Mouse (Mus musculus) stomach, embryonic 14.5 days (tissue): ENCODE results near the gene Fcrl6. TPM values are rescaled to one million over a fixed set of nuclear protein-coding genes. Genes with fewer than 3 reads are reported as not detected.
A peak's percentile ranks its signal among the peaks of the same experiment; 100 is the strongest.

ENCODE experiments used
- ATAC-seq: fragments of 200-750 bp; cut with Nextera tagmentation; 2 replicates; pipeline ENCODE4 v1.8.0; 2017; ENCODE audit warnings: low read depth, moderate TSS enrichment; ENCODE audit not compliant: insufficient number of reproducible peaks, insufficient read depth, low FRiP score
- H3K27ac ChIP-seq: fragments of 300-500 bp; sonication (generic); 2 replicates; pipeline ENCODE4 v1.5.1; 2014; ENCODE audit warnings: mild to moderate bottlenecking, low read length, moderate library complexity, mixed read lengths
- H3K27me3 ChIP-seq: fragments of 300-500 bp; sonication (generic); 2 replicates; pipeline ENCODE4 v1.6.1; 2014; ENCODE audit warnings: low read length, control low read depth, mixed read lengths; ENCODE audit not compliant: control insufficient read depth, insufficient read depth
- H3K36me3 ChIP-seq: fragments of 300-500 bp; sonication (generic); 2 replicates; pipeline ENCODE4 v1.6.1; 2014; ENCODE audit warnings: mild to moderate bottlenecking, control low read depth, low read length, moderate library complexity, mixed read lengths; ENCODE audit not compliant: control insufficient read depth, insufficient read depth
- H3K4me1 ChIP-seq: fragments of 300-500 bp; sonication (generic); 2 replicates; pipeline ENCODE4 v1.6.1; 2014; ENCODE audit warnings: low read length, control low read depth, mixed read lengths; ENCODE audit not compliant: control insufficient read depth, insufficient read depth
- H3K4me2 ChIP-seq: fragments of 300-500 bp; sonication (generic); replicated peaks from 2 replicates; pipeline ENCODE4 v1.6.1; 2014; ENCODE audit warnings: low read depth, low read length, control low read depth
- H3K4me3 ChIP-seq: fragments of 300-500 bp; sonication (generic); 2 replicates; pipeline ENCODE4 v1.5.1; 2014; ENCODE audit warnings: low read depth, low read length, control low read depth
- H3K9ac ChIP-seq: fragments of 300-500 bp; sonication (generic); replicated peaks from 2 replicates; pipeline ENCODE4 v1.6.1; 2014; ENCODE audit warnings: low read depth, mild to moderate bottlenecking, control low read depth, low read length, moderate library complexity, mixed read lengths
- H3K9me3 ChIP-seq: fragments of 300-500 bp; sonication (generic); 2 replicates; pipeline ENCODE4 v1.6.1; 2016; ENCODE audit warnings: low read depth, low read length, control low read depth; ENCODE audit not compliant: control insufficient read depth
- WGBS: fragments of 180-500 bp; shearing (Covaris S2); extraction: QIAGEN DNeasy Blood & Tissue Kit; methylation state at CpG from one replicate; pipeline ENCODE4 v1.1.7; 2014; 5-methylcytosine and 5-hydroxymethylcytosine counted together
- polyA plus RNA-seq: library from polyadenylated mRNA; unstranded; fragments of >200 nt; fragmentation: Nextera tagmentation; extraction: Ambion mirVana; gene quantifications from 2 replicates; pipeline ENCODE4 v1.2.1, GENCODE M21; 2014

The Fcrl6 gene
- polyA plus RNA-seq, 1 experiment from 2014 or later: not detected

GRCm38 (mm10) chr1:172635258-172635657 is 32.9 kb upstream of the Fcrl6 start:
- H3K9me3 ChIP-seq: no peaks in the 10 kb centered on the region
- WGBS: 38% methylated on average over 4 of the region's 4 CpGs
- H3K4me2 ChIP-seq: no peak overlapping the region
- 0 out of 2 replicates have a peak, but pooled peaks cover 3% of the 10 kb centered on the region for H3K4me1 ChIP-seq
- no peaks in the 10 kb centered on the region for H3K27me3 ChIP-seq
- H3K27ac ChIP-seq: no peak overlapping the region
- ATAC-seq: no peak
- no peak overlapping the region for H3K9ac ChIP-seq
- H3K4me3 ChIP-seq: no peak overlapping the region
- H3K36me3 ChIP-seq: no peaks in the 10 kb centered on the region

GRCm38 (mm10) chr1:172634136-172634535 is 31.8 kb upstream of the Fcrl6 start:
- H3K27ac ChIP-seq: no peak overlapping the region
- no peak for ATAC-seq
- WGBS: 90% methylated on average over 2 of the region's 2 CpGs
- 0 out of 2 replicates have a peak, but pooled peaks cover 3% of the 10 kb centered on the region for H3K4me1 ChIP-seq
- no peaks in the 10 kb centered on the region for H3K36me3 ChIP-seq
- no peak overlapping the region for H3K4me2 ChIP-seq
- H3K9me3 ChIP-seq: no peaks in the 10 kb centered on the region
- H3K9ac ChIP-seq: no peak overlapping the region
- no peaks in the 10 kb centered on the region for H3K27me3 ChIP-seq
- no peak overlapping the region for H3K4me3 ChIP-seq

GRCm38 (mm10) chr1:172632451-172633326 is 30.3 kb upstream of the Fcrl6 start, which contains the start of gene Dusp23:
TSS of gene Dusp23 (minus strand) at chr1:172632962.
- WGBS: under 1% methylated on average over 53 of the region's 53 CpGs
- peak; percentile 97 for ATAC-seq

GRCm38 (mm10) chr1:172631721-172632120 is 29.4 kb upstream of the Fcrl6 start:
- ATAC-seq: no peak
- WGBS: 85% methylated on average over 5 of the region's 5 CpGs
- no peaks in the 10 kb centered on the region for H3K9me3 ChIP-seq
- H3K4me1 ChIP-seq: 0 out of 2 replicates have a peak, but pooled peaks cover 3% of the 10 kb centered on the region
- no peaks in the 10 kb centered on the region for H3K36me3 ChIP-seq
- no peak overlapping the region for H3K4me2 ChIP-seq
- no peak overlapping the region for H3K9ac ChIP-seq
- no peak overlapping the region for H3K27ac ChIP-seq
- H3K4me3 ChIP-seq: no peak overlapping the region
- no peaks in the 10 kb centered on the region for H3K27me3 ChIP-seq

More at GRCm38 (mm10) chr1:172632451-172633326, 30.3 kb upstream of the Fcrl6 start, which contains the start of gene Dusp23:
- Histone ChIP-seq H3K27me3 (no peaks in the 10 kb centered on the region), H3K36me3 (no peaks in the 10 kb centered on the region), H3K4me3 (peak within 1 kb of the TSS; percentile 52), H3K4me1 (0 out of 2 replicates have a peak, but pooled peaks cover 3% of the 10 kb centered on the region), H3K27ac (peak within 1 kb of the TSS; percentile 45; the same call in 1 of the 2 replicates), H3K9ac (peak within 1 kb of the TSS; percentile 41; the same call in 1 of the 2 replicates), H3K9me3 (no peaks in the 10 kb centered on the region), H3K4me2 (peak within 1 kb of the TSS; percentile 38)

GRCm38 (mm10) chr1:172629831-172630230 is 27.5 kb upstream of the Fcrl6 start:
- no peak for ATAC-seq
- Histone ChIP-seq H3K4me1 (no peaks in the 10 kb centered on the region), H3K4me2 (no peak overlapping the region), H3K27ac (no peak overlapping the region), H3K9ac (no peak overlapping the region), H3K36me3 (no peaks in the 10 kb centered on the region), H3K4me3 (no peak overlapping the region), H3K9me3 (no peaks in the 10 kb centered on the region), H3K27me3 (no peaks in the 10 kb centered on the region)
- WGBS: 65% methylated on average over 7 of the region's 7 CpGs

GRCm38 (mm10) chr1:172626306-172626705 is 24.0 kb upstream of the Fcrl6 start:
- Histone ChIP-seq H3K9me3 (no peaks in the 10 kb centered on the region), H3K4me2 (no peak overlapping the region), H3K27me3 (no peaks in the 10 kb centered on the region), H3K9ac (no peak overlapping the region), H3K27ac (no peak overlapping the region), H3K36me3 (no peaks in the 10 kb centered on the region), H3K4me1 (no peaks in the 10 kb centered on the region), H3K4me3 (no peak overlapping the region)
- 96% methylated on average over 3 of the region's 3 CpGs for WGBS
- no peak for ATAC-seq

- Histone ChIP-seq H3K27ac (no peak overlapping the region), H3K4me1 (no peaks in the 10 kb centered on the region), H3K4me2 (no peak overlapping the region), H3K36me3 (no peaks in the 10 kb centered on the region), H3K4me3 (no peak overlapping the region), H3K27me3 (no peaks in the 10 kb centered on the region), H3K9me3 (no peaks in the 10 kb centered on the region), H3K9ac (no peak overlapping the region)
- 56% methylated on average over 3 of the region's 3 CpGs for WGBS
- no peak for ATAC-seq
Observed at GRCm38 (mm10) chr1:172624081-172624480, 21.7 kb upstream of the Fcrl6 start.

- Histone ChIP-seq H3K27me3 (no peaks in the 10 kb centered on the region), H3K4me1 (no peaks in the 10 kb centered on the region), H3K27ac (no peak overlapping the region), H3K4me2 (no peak overlapping the region), H3K36me3 (no peaks in the 10 kb centered on the region), H3K9me3 (no peaks in the 10 kb centered on the region), H3K4me3 (no peak overlapping the region), H3K9ac (no peak overlapping the region)
- 68% methylated on average over 5 of the region's 5 CpGs for WGBS
- ATAC-seq: no peak
Observed at GRCm38 (mm10) chr1:172623599-172623998, 21.2 kb upstream of the Fcrl6 start.
